Mouse (Mus musculus) gastrocnemius, adult 2 months (tissue): ENCODE data around the gene Plekhh2. TPM values are rescaled to one million over a fixed set of nuclear protein-coding genes. Genes with fewer than 3 reads are reported as not detected.
A peak's percentile ranks its signal among the peaks of the same experiment; 100 is the strongest.

ENCODE experiments used
- DNase-seq: peaks from one replicate; pipeline ENCODE4 v3.0.0; 2022
- H3K27ac ChIP-seq: fragments of 200-600 bp; 2 replicates; pipeline ENCODE4 v1.8.1; 2022; ENCODE audit warnings: mild to moderate bottlenecking
- H3K4me3 ChIP-seq: fragments of 200-600 bp; 2 replicates; pipeline ENCODE4 v1.8.1; 2022; ENCODE audit warnings: mild to moderate bottlenecking, moderate library complexity
- CTCF ChIP-seq: fragments of 200-600 bp; IDR thresholded peaks from 2 replicates; pipeline ENCODE4 v1.8.1; 2022; ENCODE audit warnings: antibody characterized with exemption, mild to moderate bottlenecking, moderate library complexity
- intact Hi-C: fragments of 180-260 bp; cut with DNase I; formaldehyde crosslinking; loops from one replicate; pipeline ENCODE4 v1.15.1; 2025
- total RNA-seq, 2 experiments: library from RNA; stranded (reverse); gene quantifications; 2 replicates each; pipeline ENCODE4 v1.2.3; 2021

Gene Plekhh2
- total RNA-seq, 2 experiments from 2014 or later = 0.77 to 1.7 TPM

- Histone ChIP-seq H3K27ac (no peak overlapping the region), H3K4me3 (no peak overlapping the region)
- DNase-seq = no peak
- intact Hi-C loops = no loop called here
- TF ChIP-seq CTCF = no peak
Observed at GRCm38 (mm10) chr17:84566773-84567555, 55.3 kb downstream of the Plekhh2 start.

DNA sequence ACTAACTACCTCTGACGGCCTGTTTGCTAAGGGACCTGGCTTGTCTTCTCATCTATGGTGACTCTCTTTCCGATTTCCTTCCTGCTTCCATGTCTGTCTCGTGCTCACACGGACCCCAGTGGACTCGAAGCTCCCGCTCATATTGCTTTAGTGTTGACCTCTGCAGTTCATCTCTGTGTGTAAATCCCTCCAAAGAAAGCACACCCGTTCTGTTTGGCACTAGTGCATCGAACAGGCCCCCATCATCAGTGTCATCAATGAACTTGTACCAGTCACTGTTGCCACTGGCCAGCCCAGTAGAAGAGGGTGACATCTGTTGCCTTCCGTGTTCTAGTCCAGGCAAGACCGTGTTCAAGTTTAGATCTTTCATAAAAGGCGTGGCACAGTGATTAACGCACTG lies 57.1 kb downstream of the Plekhh2 start:
- no peak for TF ChIP-seq CTCF
- intact Hi-C loops = no loop called here
- no peak for DNase-seq
- no peak overlapping the region for H3K27ac ChIP-seq
- H3K4me3 ChIP-seq = no peak overlapping the region

- no peak for DNase-seq
- TF ChIP-seq CTCF = no peak
- intact Hi-C loops = no loop called here
- Histone ChIP-seq H3K4me3 (no peak overlapping the region), H3K27ac (no peak overlapping the region)
Observed at GRCm38 (mm10) chr17:84569770-84570169, 58.1 kb downstream of the Plekhh2 start.

DNA sequence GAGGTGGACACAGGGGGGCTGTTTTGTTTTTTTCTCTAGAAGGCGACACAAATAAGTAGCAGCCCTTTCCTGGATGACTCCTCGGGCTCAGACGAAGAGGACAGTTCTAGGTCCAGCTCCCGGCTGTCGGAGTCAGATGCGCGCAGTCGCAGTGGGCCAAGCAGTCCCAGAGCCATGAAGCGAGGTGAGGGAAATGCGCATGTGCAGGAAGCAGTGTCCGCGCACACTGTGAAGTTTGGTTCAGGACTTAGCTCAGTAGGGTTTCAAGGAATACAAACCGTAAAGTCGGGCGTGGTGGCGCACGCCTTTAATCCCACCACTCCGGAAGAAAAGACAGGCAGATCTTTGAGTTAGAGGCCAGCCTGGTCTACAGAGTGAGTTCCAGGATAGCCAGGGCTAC lies 59.9 kb downstream of the Plekhh2 start:
- intact Hi-C loops = no loop called here
- no peak overlapping the region for H3K27ac ChIP-seq
- no peak for TF ChIP-seq CTCF
- H3K4me3 ChIP-seq = no peak overlapping the region
- DNase-seq = no peak

GRCm38 (mm10) chr17:84573305-84573704 lies 61.6 kb downstream of the Plekhh2 start:
- Histone ChIP-seq H3K4me3 (no peak overlapping the region), H3K27ac (no peak overlapping the region)
- intact Hi-C loops = no loop called here
- DNase-seq = no peak
- no peak for TF ChIP-seq CTCF

- no peak for DNase-seq
- intact Hi-C loops = no loop called here
Observed at GRCm38 (mm10) chr17:84573940-84574339, 62.2 kb downstream of the Plekhh2 start.

DNA sequence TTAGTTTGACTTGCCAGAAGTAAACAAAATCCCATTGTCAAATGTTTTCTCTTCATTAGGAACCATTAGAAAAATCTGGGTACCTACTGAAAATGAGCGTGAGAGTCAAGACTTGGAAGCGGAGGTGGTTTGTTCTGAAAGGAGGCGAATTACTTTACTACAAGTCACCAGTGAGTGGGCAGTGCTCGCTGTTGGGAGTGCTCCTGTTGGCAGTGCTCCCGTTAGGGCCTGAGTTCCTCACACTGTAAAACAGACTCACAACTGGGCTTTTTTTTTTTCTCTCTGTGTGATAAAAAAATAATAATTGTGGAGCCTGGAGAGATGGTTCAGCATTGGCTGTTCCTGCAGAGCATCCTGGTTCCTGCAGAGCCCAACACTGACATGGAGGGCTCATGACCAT lies 63.4 kb downstream of the Plekhh2 start:
- H3K27ac ChIP-seq = no peak overlapping the region
- no peak for TF ChIP-seq CTCF

More at GRCm38 (mm10) chr17:84573940-84574339, 62.2 kb downstream of the Plekhh2 start:
- TF ChIP-seq CTCF = no peak
- H3K27ac ChIP-seq = no peak overlapping the region
- no peak overlapping the region for H3K4me3 ChIP-seq

GRCm38 (mm10) chr17:84576621-84577293 lies 65.1 kb downstream of the Plekhh2 start:
- H3K4me3 ChIP-seq = no peak overlapping the region
- no peak for DNase-seq
- no peak overlapping the region for H3K27ac ChIP-seq
- no peak for TF ChIP-seq CTCF
- intact Hi-C loops = no loop called here

More for the DNA sequence above, 63.4 kb downstream of the Plekhh2 start:
- intact Hi-C loops = no loop called here
- no peak for DNase-seq
- H3K4me3 ChIP-seq = no peak overlapping the region

DNA sequence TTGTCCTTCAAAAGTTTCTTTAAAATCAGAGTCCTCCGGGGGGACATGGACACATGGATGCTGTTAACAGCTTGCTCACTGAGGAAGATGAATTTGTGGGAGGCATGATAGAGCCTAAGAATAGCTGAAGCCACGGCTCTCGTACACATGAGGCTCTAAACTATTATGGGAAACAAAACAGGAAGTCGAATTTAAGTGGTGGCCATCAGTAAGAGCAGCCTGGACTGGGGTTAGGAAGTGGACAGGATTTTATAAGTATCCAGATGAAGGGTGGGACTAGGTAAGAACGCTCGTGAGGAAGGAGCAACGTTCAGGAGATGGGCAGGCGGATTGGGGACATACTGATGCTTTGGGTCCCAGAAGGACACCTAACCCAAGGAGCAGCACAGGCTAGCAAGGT lies 67.6 kb downstream of the Plekhh2 start:
- no peak for TF ChIP-seq CTCF
- no peak overlapping the region for H3K4me3 ChIP-seq
- intact Hi-C loops = no loop called here
- DNase-seq = no peak
- no peak overlapping the region for H3K27ac ChIP-seq

- Histone ChIP-seq H3K4me3 (no peak overlapping the region), H3K27ac (no peak overlapping the region)
- TF ChIP-seq CTCF = no peak
- no peak for DNase-seq
- intact Hi-C loops = no loop called here
Observed at GRCm38 (mm10) chr17:84579817-84580216, 68.1 kb downstream of the Plekhh2 start.

DNA sequence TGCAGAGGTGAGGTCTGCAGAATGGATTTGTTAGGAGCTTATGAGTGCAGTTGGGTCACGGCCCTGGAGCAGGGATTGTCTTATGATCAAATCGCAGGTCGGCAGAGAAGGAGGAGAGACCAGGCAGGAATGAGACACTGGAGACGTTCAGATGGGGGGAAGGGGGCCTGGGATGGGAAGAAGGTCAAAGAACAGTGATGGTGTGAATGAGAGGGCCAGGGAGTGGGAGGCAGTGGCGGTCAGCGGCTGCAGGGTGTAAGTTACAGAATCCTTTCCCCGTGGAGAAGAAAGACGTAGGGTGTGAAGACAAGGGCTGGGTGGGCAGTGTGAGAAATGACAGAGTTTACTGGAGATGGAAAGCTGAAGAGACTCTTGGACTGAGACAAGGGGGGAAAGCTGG lies 69.1 kb downstream of the Plekhh2 start:
- DNase-seq = no peak
- TF ChIP-seq CTCF = no peak
- intact Hi-C loops = no loop called here
- no peak overlapping the region for H3K4me3 ChIP-seq
- no peak overlapping the region for H3K27ac ChIP-seq

GRCm38 (mm10) chr17:84581740-84582414 lies 70.2 kb downstream of the Plekhh2 start:
- no peak overlapping the region for H3K4me3 ChIP-seq
- intact Hi-C loops = no loop called here
- TF ChIP-seq CTCF = no peak
- DNase-seq = no peak
- H3K27ac ChIP-seq = no peak overlapping the region

DNA sequence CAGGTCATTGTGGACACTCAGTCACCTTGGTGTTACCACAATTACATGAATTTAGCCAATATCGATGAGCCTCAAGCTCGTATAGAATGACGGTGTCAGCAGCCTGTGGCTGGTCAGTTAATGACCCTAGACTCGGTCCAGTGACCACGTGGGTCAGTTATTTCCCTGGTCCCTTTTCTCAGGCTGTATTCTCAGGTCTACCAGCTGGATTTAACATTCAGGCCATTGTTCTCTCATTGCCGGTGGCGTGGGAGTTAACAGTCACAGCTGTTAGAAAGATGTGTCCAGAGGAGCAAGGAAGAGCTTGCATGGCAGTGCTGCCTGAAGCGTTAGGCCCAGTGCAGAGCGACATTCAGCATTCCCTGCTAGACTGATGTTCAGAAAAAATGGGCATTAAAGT lies 72.4 kb downstream of the Plekhh2 start:
- intact Hi-C loops = no loop called here

More for the DNA sequence above, 72.4 kb downstream of the Plekhh2 start:
- H3K27ac ChIP-seq = peak overlapping the region; percentile 60; the same call in 1 of the 2 replicates
- DNase-seq = no peak
- no peak overlapping the region for H3K4me3 ChIP-seq
- no peak for TF ChIP-seq CTCF
